Mouse (Mus musculus) cortical plate, adult 2 months (tissue): ENCODE measurements at regions not wholly inside any gene's neighbourhood (a gene's known extent, or its start where the extent isn't known, plus 50 kb on each side); places are given as distances from the start of the nearest gene placed in this dataset.
A peak's percentile ranks its signal among the peaks of the same experiment; 100 is the strongest.

Source experiments
- H3K27ac ChIP-seq: fragments of 200-500 bp; 2 replicates; pipeline ENCODE4 v1.5.1; 2012; ENCODE audit warnings: low read length, control low read depth, inconsistent platforms; ENCODE audit not compliant: insufficient read depth
- H3K4me1 ChIP-seq: fragments of 200-500 bp; 2 replicates; pipeline ENCODE4 v1.6.1; 2011; ENCODE audit warnings: low read length; ENCODE audit not compliant: control insufficient read depth, insufficient read depth
- H3K4me3 ChIP-seq: fragments of 200-500 bp; 2 replicates; pipeline ENCODE4 v1.5.1; 2011; ENCODE audit warnings: mild to moderate bottlenecking, low read length, control low read depth; ENCODE audit not compliant: insufficient read depth
- CTCF ChIP-seq: fragments of 200-500 bp; IDR thresholded peaks from 2 replicates; pipeline ENCODE4 v1.5.1; 2011; ENCODE audit warnings: mild to moderate bottlenecking, control low read depth, low read length; ENCODE audit not compliant: insufficient read depth; ENCODE audit errors: extremely low read depth
- POLR2A ChIP-seq: fragments of 200-500 bp; IDR thresholded peaks from 2 replicates; pipeline ENCODE4 v1.6.1; 2011; ENCODE audit warnings: mild to moderate bottlenecking, low read length, control low read depth; ENCODE audit not compliant: insufficient read depth; ENCODE audit errors: extremely low read depth

GRCm38 (mm10) chr1:41981545-41981944, 714.0 kb upstream of the Pou3f3 start:
- Histone ChIP-seq H3K4me3 (no peak overlapping the region), H3K4me1 (no peaks in the 10 kb centered on the region), H3K27ac (no peak overlapping the region)
- no peak for TF ChIP-seq CTCF
- TF ChIP-seq POLR2A, result no peak

- no peak overlapping the region for H3K27ac ChIP-seq
Measured at GRCm38 (mm10) chr1:42006235-42006634, 689.3 kb upstream of the Pou3f3 start.

GRCm38 (mm10) chr1:42008046-42008445, 687.5 kb upstream of the Pou3f3 start:
- no peak for TF ChIP-seq POLR2A
- TF ChIP-seq CTCF, result no peak
- Histone ChIP-seq H3K27ac (no peak overlapping the region), H3K4me1 (peaks cover 6% of the 10 kb centered on the region), H3K4me3 (no peak overlapping the region)

More at GRCm38 (mm10) chr1:42006235-42006634, 689.3 kb upstream of the Pou3f3 start:
- TF ChIP-seq POLR2A (no peak), CTCF (no peak)
- peaks cover 4% of the 10 kb centered on the region for H3K4me1 ChIP-seq
- no peak overlapping the region for H3K4me3 ChIP-seq

GRCm38 (mm10) chr1:42012911-42013310, 682.7 kb upstream of the Pou3f3 start:
- H3K4me3 ChIP-seq, result no peak overlapping the region
- peaks cover 3% of the 10 kb centered on the region for H3K4me1 ChIP-seq
- no peak for TF ChIP-seq POLR2A
- TF ChIP-seq CTCF, result no peak
- peak overlapping the region; percentile 82; the same call in 1 of the 2 replicates for H3K27ac ChIP-seq

- TF ChIP-seq CTCF (no peak), POLR2A (no peak)
- Histone ChIP-seq H3K27ac (no peak overlapping the region), H3K4me3 (no peak overlapping the region), H3K4me1 (no peaks in the 10 kb centered on the region)
Measured at GRCm38 (mm10) chr1:42018966-42019365, 676.6 kb upstream of the Pou3f3 start.

GRCm38 (mm10) chr1:42025781-42026180, 669.8 kb upstream of the Pou3f3 start:
- H3K27ac ChIP-seq, result no peak overlapping the region
- no peak overlapping the region for H3K4me3 ChIP-seq
- no peak for TF ChIP-seq CTCF
- TF ChIP-seq POLR2A, result no peak
- no peaks in the 10 kb centered on the region for H3K4me1 ChIP-seq

- no peak overlapping the region for H3K4me3 ChIP-seq
- no peak for TF ChIP-seq CTCF
- TF ChIP-seq POLR2A, result no peak
- no peaks in the 10 kb centered on the region for H3K4me1 ChIP-seq
- H3K27ac ChIP-seq, result no peak overlapping the region
Measured at GRCm38 (mm10) chr1:42026423-42026822, 669.1 kb upstream of the Pou3f3 start.

- no peak for TF ChIP-seq POLR2A
- no peak for TF ChIP-seq CTCF
- Histone ChIP-seq H3K4me1 (no peaks in the 10 kb centered on the region), H3K27ac (no peak overlapping the region), H3K4me3 (no peak overlapping the region)
Measured at GRCm38 (mm10) chr1:42033786-42034185, 661.8 kb upstream of the Pou3f3 start.

GRCm38 (mm10) chr1:42035371-42035770, 660.2 kb upstream of the Pou3f3 start:
- H3K4me3 ChIP-seq, result no peak overlapping the region
- no peak overlapping the region for H3K27ac ChIP-seq
- TF ChIP-seq POLR2A (no peak), CTCF (no peak)
- no peaks in the 10 kb centered on the region for H3K4me1 ChIP-seq

- H3K4me1 ChIP-seq, result no peaks in the 10 kb centered on the region
- H3K4me3 ChIP-seq, result no peak overlapping the region
- no peak overlapping the region for H3K27ac ChIP-seq
- TF ChIP-seq POLR2A (no peak), CTCF (no peak)
Measured at GRCm38 (mm10) chr1:42041544-42041943, 654.0 kb upstream of the Pou3f3 start.

- H3K4me3 ChIP-seq, result no peak overlapping the region
- TF ChIP-seq POLR2A (no peak), CTCF (no peak)
- H3K4me1 ChIP-seq, result no peaks in the 10 kb centered on the region
- H3K27ac ChIP-seq, result no peak overlapping the region
Measured at GRCm38 (mm10) chr1:42058494-42058893, 637.1 kb upstream of the Pou3f3 start.
